In the genomic region with DNA sequence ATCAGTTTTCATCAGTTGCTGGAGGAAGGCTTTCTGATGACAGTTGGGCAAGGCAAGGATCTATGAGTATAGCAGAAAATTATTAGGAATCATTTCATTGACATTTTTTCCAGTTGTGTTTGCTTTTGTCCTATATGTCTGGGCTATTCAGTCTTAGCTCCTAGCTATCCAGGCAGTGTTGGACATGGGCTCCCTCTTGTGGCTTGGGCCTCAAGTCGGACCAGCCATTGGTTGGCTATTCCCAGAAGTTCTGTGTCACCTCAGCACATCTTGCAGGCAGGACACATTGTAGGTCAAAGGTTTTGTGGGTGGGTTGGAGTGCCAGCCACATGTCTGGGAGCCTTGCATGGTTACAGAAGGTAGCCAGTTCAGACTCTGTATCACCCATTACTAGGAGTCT, we compare ENCODE assay signal across 13 mouse cellular contexts. TPM values are rescaled to one million over a fixed set of nuclear protein-coding genes. Genes with fewer than 3 reads are reported as not detected.
DNase-seq lines count a peak whose midpoint lies in the region; ATAC-seq and TF ChIP-seq lines count a peak whose summit lies in the region.
"Had no signal": no experiment of that assay in that cellular context is flagged by ENCODE, and none has a peak within 500 bp of the region (broad histone marks: within the 10 kb centered on the region; RNA-seq: fewer than 3 reads in every experiment).

No protein-coding gene starts in this region.

- 59% methylated on average over 1 of the region's 1 CpGs for WGBS in kidney, postnatal 0 days
- 54% methylated on average over 1 of the region's 1 CpGs for WGBS in kidney, embryonic 16.5 days
- 58% methylated on average over 1 of the region's 1 CpGs for WGBS in forebrain, embryonic 15.5 days

- TF ChIP-seq CTCF in kidney, postnatal 0 days (IDR thresholded peaks at IDR 0.05; ENCODE audit: low read depth): peak; percentile 35; the same call in 1 of the 2 replicates

- no peaks in the 10 kb centered on the region for H3K36me3 ChIP-seq in kidney, postnatal 0 days (ENCODE audit: insufficient read depth, low read length)
- H3K36me3 ChIP-seq in kidney, embryonic 16.5 days (ENCODE audit: insufficient read depth, low read length): no peaks in the 10 kb centered on the region
- H3K36me3 ChIP-seq in forebrain, embryonic 15.5 days: no peaks in the 10 kb centered on the region
- H3K36me3 ChIP-seq: embryonic facial prominence, embryonic 13.5 days had no signal

- no peak overlapping the region for H3K4me2 ChIP-seq in kidney, postnatal 0 days (ENCODE audit: low read length)
- no peak overlapping the region for H3K4me2 ChIP-seq in kidney, embryonic 16.5 days (replicated peaks; ENCODE audit: low read depth, low read length)
- no peak overlapping the region for H3K4me2 ChIP-seq in forebrain, embryonic 15.5 days (replicated peaks)
- H3K4me2 ChIP-seq: embryonic facial prominence, embryonic 13.5 days had no signal

- H3K9me3 ChIP-seq in kidney, postnatal 0 days (replicated peaks; ENCODE audit: low read length): no peaks in the 10 kb centered on the region
- no peaks in the 10 kb centered on the region for H3K9me3 ChIP-seq in kidney, embryonic 16.5 days (ENCODE audit: low read length)
- H3K9me3 ChIP-seq in forebrain, embryonic 15.5 days: no peaks in the 10 kb centered on the region
- H3K9me3 ChIP-seq: embryonic facial prominence, embryonic 13.5 days had no signal

- H3K4me3 ChIP-seq in kidney, postnatal 0 days (replicated peaks; ENCODE audit: low read depth, low read length): no peak overlapping the region
- H3K4me3 ChIP-seq in kidney, embryonic 16.5 days (ENCODE audit: low read length): no peak overlapping the region
- H3K4me3 ChIP-seq in forebrain, embryonic 15.5 days: no peak overlapping the region
- H3K4me3 ChIP-seq: embryonic facial prominence, embryonic 13.5 days had no signal

- no peak for ATAC-seq in kidney, postnatal 0 days (replicated peaks; ENCODE audit: low FRiP score, low read depth)
- ATAC-seq in kidney, embryonic 16.5 days (ENCODE audit: low FRiP score, low TSS enrichment): no peak
- ATAC-seq in neutrophil, adult 5-6 weeks (ENCODE audit: extremely low read depth, insufficient number of reproducible peaks, low FRiP score, poor library complexity, severe bottlenecking): peak; percentile 44; the same call in 1 of the 2 replicates
- ATAC-seq in forebrain, embryonic 15.5 days (replicated peaks): no peak

- no peaks in the 10 kb centered on the region for H3K27me3 ChIP-seq in kidney, postnatal 0 days (ENCODE audit: insufficient read depth, low read length)
- no peaks in the 10 kb centered on the region for H3K27me3 ChIP-seq in kidney, embryonic 16.5 days (ENCODE audit: insufficient read depth, low read length)
- H3K27me3 ChIP-seq in forebrain, embryonic 15.5 days: no peaks in the 10 kb centered on the region
- H3K27me3 ChIP-seq: embryonic facial prominence, embryonic 13.5 days had no signal

- DNase-seq in kidney, postnatal 0 days (ENCODE audit: low spot score): no peak
- peak; percentile 5 for DNase-seq in lung, postnatal 25 days (ENCODE audit: low spot score)
- DNase-seq in lung, postnatal 14 days: no peak
- peak; percentile 77 for DNase-seq in R1 (ENCODE audit: low read depth, low spot score)
- no peak for DNase-seq in thymus, postnatal 14 days
- DNase-seq: cerebellum, adult 11-12 months had no signal

- H3K27ac ChIP-seq in kidney, postnatal 0 days: no peak overlapping the region
- H3K27ac ChIP-seq in kidney, embryonic 16.5 days (ENCODE audit: low read length): no peak overlapping the region
- H3K27ac ChIP-seq in forebrain, embryonic 15.5 days (replicated peaks): no peak overlapping the region
- H3K27ac ChIP-seq: embryonic facial prominence, embryonic 13.5 days; macrophage had no signal

- H3K4me1 ChIP-seq in kidney, postnatal 0 days (replicated peaks; ENCODE audit: insufficient read depth, low read length): no peaks in the 10 kb centered on the region
- no peaks in the 10 kb centered on the region for H3K4me1 ChIP-seq in kidney, embryonic 16.5 days (ENCODE audit: insufficient read depth, low read length)
- H3K4me1 ChIP-seq in forebrain, embryonic 15.5 days: no peaks in the 10 kb centered on the region
- H3K4me1 ChIP-seq: embryonic facial prominence, embryonic 13.5 days had no signal

- H3K9ac ChIP-seq in kidney, postnatal 0 days (ENCODE audit: low read depth, low read length): no peak overlapping the region
- no peak overlapping the region for H3K9ac ChIP-seq in kidney, embryonic 16.5 days (replicated peaks; ENCODE audit: low read length)
- H3K9ac ChIP-seq in forebrain, embryonic 15.5 days (replicated peaks): no peak overlapping the region
- H3K9ac ChIP-seq: embryonic facial prominence, embryonic 13.5 days had no signal

RNA-seq across cellular contexts. Expression of a gene that starts 15.4 kb away (rescaled TPM):
- polyA plus RNA-seq in kidney, postnatal 0 days (2015; fragmentation: Nextera tagmentation; extraction: Ambion mirVana): not detected in 2 replicates
- not detected in 2 replicates for polyA plus RNA-seq in kidney, embryonic 16.5 days (2015; fragmentation: Nextera tagmentation; extraction: Ambion mirVana)
- total RNA-seq in neutrophil, adult 5-6 weeks (2017): 1.2 and 3.1 TPM in 2 replicates
- polyA plus RNA-seq in forebrain, embryonic 15.5 days (2015; fragmentation: Nextera tagmentation; extraction: Ambion mirVana): not detected in 2 replicates
- total RNA-seq: hematopoietic stem cell, adult 5-6 weeks; left cerebral cortex, postnatal 14 days had no signal
- polyA plus RNA-seq: embryonic facial prominence, embryonic 13.5 days had no signal

RNA-seq across cellular contexts. Expression of a gene that starts 44.2 kb away (rescaled TPM):
- polyA plus RNA-seq in kidney, postnatal 0 days (2015; fragmentation: Nextera tagmentation; extraction: Ambion mirVana): 0.21 TPM in 1 of 2 replicates, not detected in the other
- polyA plus RNA-seq in kidney, embryonic 16.5 days (2015; fragmentation: Nextera tagmentation; extraction: Ambion mirVana): not detected in 2 replicates
- total RNA-seq in neutrophil, adult 5-6 weeks (2017): not detected in 2 replicates
- polyA plus RNA-seq in forebrain, embryonic 15.5 days (2015; fragmentation: Nextera tagmentation; extraction: Ambion mirVana): not detected in 2 replicates
- total RNA-seq: hematopoietic stem cell, adult 5-6 weeks; left cerebral cortex, postnatal 14 days had no signal
- polyA plus RNA-seq: embryonic facial prominence, embryonic 13.5 days had no signal

RNA-seq across cellular contexts. Expression of a gene that starts 53.3 kb away (rescaled TPM):
- polyA plus RNA-seq in kidney, postnatal 0 days (2015; fragmentation: Nextera tagmentation; extraction: Ambion mirVana): 3.5 and 4.3 TPM in 2 replicates
- 2.7 and 2.8 TPM in 2 replicates for polyA plus RNA-seq in kidney, embryonic 16.5 days (2015; fragmentation: Nextera tagmentation; extraction: Ambion mirVana)
- 37.1 and 53.7 TPM in 2 replicates for total RNA-seq in neutrophil, adult 5-6 weeks (2017)
- 0.59 and 0.69 TPM in 2 replicates for polyA plus RNA-seq in forebrain, embryonic 15.5 days (2015; fragmentation: Nextera tagmentation; extraction: Ambion mirVana)

Comparison
In these comparisons a context has a peak if more than half of its experiments do, and no peak if none do; other contexts are left out.
1. DNase-seq: peak in lung, postnatal 25 days (single experiment) and R1 (single experiment); none in kidney, postnatal 0 days (single experiment), lung, postnatal 14 days (single experiment) and thymus, postnatal 14 days (single experiment).